Mouse (Mus musculus) forebrain, embryonic 10.5 days (tissue): ENCODE measurements at regions not wholly inside any gene's neighbourhood (a gene's known extent, or its start where the extent isn't known, plus 50 kb on each side); places are given as distances from the start of the nearest gene placed in this dataset.
A peak's percentile ranks its signal among the peaks of the same experiment; 100 is the strongest.

ENCODE experiments used
- DNase-seq: peaks from one replicate; pipeline ENCODE4 v3.0.0-alpha.2; 2017; ENCODE audit warnings: low spot score; ENCODE audit errors: extremely low spot score
- H3K27ac ChIP-seq: fragments of 300-500 bp; sonication (generic); 2 replicates; pipeline ENCODE4 v1.5.1; 2016; ENCODE audit warnings: mild to moderate bottlenecking
- H3K27me3 ChIP-seq: fragments of 300-500 bp; sonication (generic); 2 replicates; pipeline ENCODE4 v1.6.1; 2016; ENCODE audit warnings: mild to moderate bottlenecking; ENCODE audit not compliant: poor library complexity, severe bottlenecking
- H3K36me3 ChIP-seq: fragments of 300-500 bp; sonication (generic); replicated peaks from 2 replicates; pipeline ENCODE4 v1.6.1; 2016; ENCODE audit warnings: mild to moderate bottlenecking, moderate library complexity
- H3K4me1 ChIP-seq: fragments of 300-500 bp; sonication (generic); 2 replicates; pipeline ENCODE4 v1.6.1; 2016
- H3K4me3 ChIP-seq: fragments of 300-500 bp; sonication (generic); 2 replicates; pipeline ENCODE4 v1.5.1; 2016; ENCODE audit warnings: mild to moderate bottlenecking, moderate library complexity
- H3K9me3 ChIP-seq: fragments of 300-500 bp; sonication (generic); 2 replicates; pipeline ENCODE4 v1.6.1; 2016; ENCODE audit warnings: mild to moderate bottlenecking, moderate library complexity
- WGBS: fragments of 180-500 bp; shearing (Covaris S2); methylation state at CpG from one replicate; pipeline ENCODE4 v1.1.7; 2016; 5-methylcytosine and 5-hydroxymethylcytosine counted together

- WGBS: 62% methylated on average over 11 of the region's 11 CpGs
- H3K4me1 ChIP-seq: peaks cover 45% of the 10 kb centered on the region
- H3K36me3 ChIP-seq: no peaks in the 10 kb centered on the region
- peaks cover 17% of the 10 kb centered on the region for H3K9me3 ChIP-seq
- DNase-seq: no peak
- peak overlapping the region; percentile 81 for H3K27ac ChIP-seq
- peak overlapping the region; percentile 30; the same call in 1 of the 2 replicates for H3K4me3 ChIP-seq
- H3K27me3 ChIP-seq: peaks cover 67% of the 10 kb centered on the region
Measured at GRCm38 (mm10) chr4:152834421-152835110, 356.9 kb upstream of the Kcnab2 start.

DNA sequence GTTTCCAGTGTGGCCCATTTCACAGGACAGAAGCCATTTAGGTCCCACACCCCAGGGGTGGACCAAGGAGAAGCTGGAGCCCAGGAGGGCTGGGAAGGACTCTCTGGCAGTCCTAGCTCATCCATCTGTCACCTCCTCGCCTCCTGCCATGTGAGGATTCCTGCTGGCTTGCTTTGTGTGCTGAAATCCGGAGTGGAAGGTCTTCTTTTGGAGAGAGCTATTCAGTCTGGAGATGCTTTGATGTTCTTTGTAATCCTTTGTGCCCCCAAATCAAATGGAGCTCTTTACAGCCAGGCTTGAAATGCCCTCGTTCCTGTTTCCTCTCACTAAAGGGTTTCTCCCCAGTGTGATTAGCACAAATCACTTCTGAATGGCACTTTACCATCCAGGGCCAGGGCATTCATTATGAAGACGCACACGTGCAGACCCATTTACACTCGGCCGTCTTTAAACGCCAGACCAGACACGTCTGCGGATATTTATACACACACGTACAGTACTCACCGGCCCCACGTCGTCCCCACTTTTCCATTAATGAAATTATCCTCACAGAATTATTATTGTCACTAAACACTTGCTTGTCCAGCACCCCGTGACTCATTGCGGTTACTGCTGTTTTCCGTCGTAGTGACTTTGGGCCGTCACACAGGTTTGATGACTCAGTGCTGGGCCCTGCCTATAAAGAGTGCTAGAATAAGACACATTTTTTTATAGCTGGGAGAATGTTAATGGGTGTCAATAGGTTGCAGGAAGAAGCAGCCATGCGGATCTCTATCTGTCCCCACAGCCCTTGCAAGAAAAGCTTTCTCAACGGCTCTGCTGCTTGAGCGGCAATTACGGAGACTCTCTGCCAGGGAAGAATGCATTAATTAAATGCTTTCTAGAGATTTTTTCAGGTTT, 356.0 kb upstream of the Kcnab2 start:
- 23% methylated on average over 23 of the region's 23 CpGs for WGBS
- Histone ChIP-seq H3K36me3 (no peaks in the 10 kb centered on the region), H3K4me3 (peak overlapping the region; percentile 30), H3K27ac (peak overlapping the region; percentile 81), H3K9me3 (peaks cover 23% of the 10 kb centered on the region), H3K4me1 (peaks cover 45% of the 10 kb centered on the region), H3K27me3 (peaks cover 72% of the 10 kb centered on the region)
- DNase-seq: peak; percentile 56

DNA sequence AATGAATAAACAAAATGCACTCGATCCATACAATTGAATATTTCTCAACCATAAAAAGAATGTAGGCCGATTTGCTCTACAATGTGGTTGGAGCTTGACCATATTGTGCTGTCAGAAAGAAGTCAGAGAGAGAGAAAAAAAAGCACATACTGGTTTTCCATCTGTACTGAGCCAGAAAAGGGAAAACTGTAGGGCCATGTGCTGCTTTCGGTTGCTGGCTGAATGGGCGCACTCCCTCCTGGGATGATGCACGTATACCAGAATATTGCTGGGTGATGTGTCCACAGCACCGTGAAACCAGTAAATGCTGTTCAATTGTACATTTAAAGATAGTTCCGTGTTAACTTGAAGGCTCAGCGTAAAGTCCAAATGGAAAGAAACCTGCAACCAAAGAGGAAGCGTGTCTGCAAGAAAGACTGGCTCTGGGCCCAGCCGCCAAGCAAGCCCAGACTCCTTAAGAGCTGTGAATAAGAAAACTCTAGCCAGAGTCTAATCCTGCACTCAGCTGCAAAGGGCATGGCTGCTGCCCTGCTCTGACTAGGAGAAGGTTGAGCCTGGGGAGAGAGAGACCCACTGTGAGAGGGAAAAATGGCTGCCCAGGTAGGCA, 355.2 kb upstream of the Kcnab2 start:
- no peaks in the 10 kb centered on the region for H3K36me3 ChIP-seq
- DNase-seq: no peak
- peaks cover 72% of the 10 kb centered on the region for H3K27me3 ChIP-seq
- no peak overlapping the region for H3K4me3 ChIP-seq
- H3K4me1 ChIP-seq: peaks cover 45% of the 10 kb centered on the region
- 64% methylated on average over 10 of the region's 10 CpGs for whole genome bisulfite sequencing
- H3K27ac ChIP-seq: peak overlapping the region; percentile 81
- peaks cover 31% of the 10 kb centered on the region for H3K9me3 ChIP-seq

DNA sequence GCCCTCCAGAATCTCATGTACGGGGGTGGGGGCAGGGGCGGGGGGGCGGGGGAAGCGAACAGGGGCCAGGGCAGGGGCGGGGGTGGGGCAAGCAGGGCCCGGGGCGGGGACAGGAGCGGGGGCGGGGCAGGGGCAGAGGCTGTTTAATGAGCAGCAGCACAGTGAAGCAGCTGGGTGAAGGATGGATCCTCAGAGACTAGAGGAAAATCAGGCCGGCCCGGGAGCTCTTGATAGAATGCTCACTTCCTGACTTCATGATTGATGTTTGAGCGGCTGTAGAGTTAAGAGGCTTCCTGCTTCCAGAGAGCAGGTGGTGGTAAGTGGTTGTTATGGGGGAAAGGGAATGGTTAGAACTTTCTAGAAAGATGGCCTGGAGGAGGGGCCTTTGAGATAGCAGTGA, 347.5 kb upstream of the Kcnab2 start:
- Histone ChIP-seq H3K36me3 (no peaks in the 10 kb centered on the region), H3K27ac (peak overlapping the region; percentile 44; the same call in 1 of the 2 replicates), H3K27me3 (peaks cover 23% of the 10 kb centered on the region), H3K4me3 (peak overlapping the region; percentile 21), H3K9me3 (peaks cover 30% of the 10 kb centered on the region), H3K4me1 (peaks cover 13% of the 10 kb centered on the region)
- WGBS: 23% methylated on average over 12 of the region's 12 CpGs
- DNase-seq: no peak

- Histone ChIP-seq H3K27me3 (no peaks in the 10 kb centered on the region), H3K27ac (no peak overlapping the region), H3K4me1 (no peaks in the 10 kb centered on the region), H3K4me3 (no peak overlapping the region), H3K9me3 (no peaks in the 10 kb centered on the region), H3K36me3 (no peaks in the 10 kb centered on the region)
- DNase-seq: no peak
- 87% methylated on average over 17 of the region's 17 CpGs for WGBS
Measured at GRCm38 (mm10) chr4:152816139-152816757, 338.6 kb upstream of the Kcnab2 start.

DNA sequence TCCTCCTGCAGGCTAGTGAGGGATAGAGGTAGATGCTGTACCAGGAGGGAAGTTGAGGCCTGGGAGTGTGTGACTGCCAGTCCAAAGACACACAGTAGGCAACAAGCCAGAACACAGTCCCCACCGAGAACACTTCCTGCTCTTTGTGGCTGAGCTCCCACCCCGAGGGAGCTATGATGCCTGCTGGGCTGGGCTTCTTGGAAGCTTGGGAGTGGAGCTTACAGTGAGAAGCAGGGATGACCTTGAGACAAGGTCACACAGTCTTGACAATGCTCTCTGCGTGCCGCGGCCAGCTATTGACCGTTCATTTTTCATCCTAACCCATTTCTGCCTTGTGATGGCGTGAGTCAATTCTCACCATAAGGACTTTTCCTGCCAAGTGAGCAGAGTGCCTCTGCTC, 328.9 kb upstream of the Kcnab2 start:
- 88% methylated on average over 7 of the region's 7 CpGs for WGBS
- Histone ChIP-seq H3K27me3 (no peaks in the 10 kb centered on the region), H3K27ac (no peak overlapping the region), H3K9me3 (no peaks in the 10 kb centered on the region), H3K36me3 (no peaks in the 10 kb centered on the region), H3K4me1 (no peaks in the 10 kb centered on the region), H3K4me3 (no peak overlapping the region)
- no peak for DNase-seq

GRCm38 (mm10) chr4:152799392-152799791, 321.7 kb upstream of the Kcnab2 start:
- DNase-seq: peak; percentile 71
- Histone ChIP-seq H3K9me3 (no peaks in the 10 kb centered on the region), H3K36me3 (no peaks in the 10 kb centered on the region), H3K27ac (no peak overlapping the region), H3K4me3 (no peak overlapping the region), H3K4me1 (no peaks in the 10 kb centered on the region), H3K27me3 (no peaks in the 10 kb centered on the region)
- WGBS: 11% methylated on average over 10 of the region's 10 CpGs

DNA sequence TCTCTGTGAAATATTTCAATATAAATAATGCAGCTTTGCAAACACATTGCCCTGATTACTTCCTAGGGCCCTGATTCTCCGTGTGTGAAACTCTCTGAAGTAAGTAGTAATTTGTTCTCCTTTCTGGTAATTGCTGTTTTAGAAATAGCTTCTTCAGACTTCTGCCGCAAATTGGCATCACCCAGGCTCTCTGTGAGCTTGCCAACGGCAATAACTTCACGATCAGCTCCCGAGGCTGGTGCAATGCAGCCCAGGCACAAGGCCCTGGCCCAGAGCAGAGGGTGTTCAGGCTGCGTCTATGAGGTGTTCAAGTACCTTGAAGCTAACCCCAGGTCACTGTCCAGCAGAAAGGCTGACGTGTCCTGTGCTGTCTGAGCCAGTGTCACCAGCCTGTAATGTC, 310.8 kb upstream of the Kcnab2 start:
- Histone ChIP-seq H3K27me3 (no peaks in the 10 kb centered on the region), H3K36me3 (no peaks in the 10 kb centered on the region), H3K4me1 (no peaks in the 10 kb centered on the region), H3K27ac (no peak overlapping the region), H3K4me3 (no peak overlapping the region), H3K9me3 (peaks cover 16% of the 10 kb centered on the region)
- no peak for DNase-seq
- 90% methylated on average over 7 of the region's 7 CpGs for WGBS

DNA sequence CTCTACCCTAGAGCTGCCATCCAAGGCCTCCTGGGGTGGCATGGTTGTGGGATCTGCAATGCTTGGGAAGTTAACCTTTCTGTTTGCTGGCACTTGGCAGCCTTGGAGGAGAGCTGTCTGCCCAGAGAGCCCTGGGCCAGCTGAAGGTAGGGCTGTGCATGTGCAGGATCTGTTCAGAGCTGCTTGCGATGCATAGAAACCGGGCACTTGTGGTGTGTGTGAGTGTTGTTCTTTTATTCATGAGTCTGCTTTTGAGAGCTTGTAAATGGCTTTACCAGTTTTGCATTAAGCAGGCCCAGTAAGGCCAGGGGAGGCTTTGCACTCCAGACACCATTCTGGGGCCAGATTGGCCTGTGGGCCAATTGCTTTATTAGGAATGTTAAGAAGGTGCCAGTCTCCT, 307.3 kb upstream of the Kcnab2 start:
- no peak overlapping the region for H3K27ac ChIP-seq
- H3K36me3 ChIP-seq: no peaks in the 10 kb centered on the region
- no peak for DNase-seq
- WGBS: 91% methylated on average over 2 of the region's 2 CpGs
- no peak overlapping the region for H3K4me3 ChIP-seq
- H3K27me3 ChIP-seq: no peaks in the 10 kb centered on the region
- H3K4me1 ChIP-seq: no peaks in the 10 kb centered on the region
- H3K9me3 ChIP-seq: no peaks in the 10 kb centered on the region

DNA sequence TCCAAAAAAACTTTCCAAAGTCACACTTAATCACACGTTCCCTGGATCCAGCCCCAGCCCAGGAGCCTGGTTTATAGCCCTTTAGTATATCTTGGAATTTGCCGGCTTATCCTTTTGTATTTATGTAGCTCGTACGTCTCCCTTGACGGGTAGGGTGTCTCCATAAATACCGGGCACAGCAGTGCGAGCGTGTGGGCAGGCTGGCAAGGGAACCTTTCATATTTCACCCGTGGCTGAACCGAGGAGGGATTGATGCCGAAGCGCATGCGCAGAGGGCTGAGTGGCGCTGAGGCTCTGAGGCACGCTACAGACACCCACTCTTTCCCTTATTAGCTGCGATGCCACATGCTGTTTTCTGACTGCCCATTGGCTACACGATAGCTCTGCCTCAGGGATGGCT, 301.9 kb upstream of the Kcnab2 start:
- Histone ChIP-seq H3K4me3 (no peak overlapping the region), H3K27me3 (no peaks in the 10 kb centered on the region), H3K9me3 (no peaks in the 10 kb centered on the region), H3K36me3 (no peaks in the 10 kb centered on the region), H3K27ac (no peak overlapping the region), H3K4me1 (no peaks in the 10 kb centered on the region)
- DNase-seq: no peak
- WGBS: 91% methylated on average over 17 of the region's 17 CpGs

DNA sequence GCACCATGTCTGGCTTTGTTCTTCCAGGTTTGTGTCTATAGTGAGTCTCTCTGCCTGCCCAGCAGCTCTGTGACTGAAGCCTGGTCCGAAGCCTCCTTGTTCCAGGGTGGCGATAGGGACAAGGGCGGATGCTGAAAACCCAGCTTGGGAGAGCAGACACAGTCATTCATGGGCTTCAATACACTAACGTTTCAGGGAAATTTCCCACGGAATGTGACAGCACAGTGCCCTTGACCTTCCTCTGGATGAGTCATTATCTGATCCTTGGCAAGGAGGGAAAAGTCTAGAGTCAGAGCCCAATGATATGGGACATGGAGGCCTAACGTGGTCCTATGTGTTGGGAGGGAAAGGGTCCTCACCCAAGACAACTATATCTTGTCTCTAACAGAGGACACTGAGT, 298.1 kb upstream of the Kcnab2 start:
- no peak for DNase-seq
- 89% methylated on average over 6 of the region's 6 CpGs for WGBS
- 0 out of 2 replicates have a peak, but pooled peaks cover 3% of the 10 kb centered on the region for H3K9me3 ChIP-seq
- H3K4me1 ChIP-seq: no peaks in the 10 kb centered on the region
- H3K27ac ChIP-seq: no peak overlapping the region
- no peaks in the 10 kb centered on the region for H3K27me3 ChIP-seq
- no peak overlapping the region for H3K4me3 ChIP-seq
- no peaks in the 10 kb centered on the region for H3K36me3 ChIP-seq

DNA sequence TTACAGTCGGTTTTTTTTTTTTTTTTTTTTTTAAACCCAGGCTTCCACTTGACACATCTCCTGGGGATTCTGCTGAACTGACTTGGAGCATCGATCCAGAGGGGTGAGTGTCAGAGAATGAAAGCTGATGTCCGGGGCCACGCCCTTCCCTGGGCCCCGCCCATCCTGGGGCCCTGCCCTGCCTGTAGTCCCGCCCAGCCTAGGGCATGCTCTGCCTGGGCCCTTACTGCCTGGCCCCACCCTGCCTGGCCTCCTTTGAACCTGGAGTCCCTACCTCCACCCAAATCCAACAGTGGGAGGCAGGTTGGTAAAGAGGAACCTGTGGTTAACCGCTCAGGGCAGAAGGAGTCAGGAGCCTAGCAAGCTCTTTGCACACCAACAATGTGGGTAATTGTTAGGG, 293.7 kb upstream of the Kcnab2 start:
- H3K27me3 ChIP-seq: no peaks in the 10 kb centered on the region
- H3K9me3 ChIP-seq: peaks cover 8% of the 10 kb centered on the region
- WGBS: 77% methylated on average over 7 of the region's 7 CpGs
- H3K36me3 ChIP-seq: no peaks in the 10 kb centered on the region
- no peak overlapping the region for H3K4me3 ChIP-seq
- H3K27ac ChIP-seq: no peak overlapping the region
- no peak for DNase-seq
- no peaks in the 10 kb centered on the region for H3K4me1 ChIP-seq
